Mouse (Mus musculus) CD4-positive helper T cell, adult 2 months (primary cell): ENCODE data around the gene Hoxc6.

Experiments used
- DNase-seq: peaks from one replicate; pipeline ENCODE4 v3.0.0-alpha.2; 2012; ENCODE audit warnings: low read depth, missing footprints, low spot score

The Hoxc6 gene

DNA sequence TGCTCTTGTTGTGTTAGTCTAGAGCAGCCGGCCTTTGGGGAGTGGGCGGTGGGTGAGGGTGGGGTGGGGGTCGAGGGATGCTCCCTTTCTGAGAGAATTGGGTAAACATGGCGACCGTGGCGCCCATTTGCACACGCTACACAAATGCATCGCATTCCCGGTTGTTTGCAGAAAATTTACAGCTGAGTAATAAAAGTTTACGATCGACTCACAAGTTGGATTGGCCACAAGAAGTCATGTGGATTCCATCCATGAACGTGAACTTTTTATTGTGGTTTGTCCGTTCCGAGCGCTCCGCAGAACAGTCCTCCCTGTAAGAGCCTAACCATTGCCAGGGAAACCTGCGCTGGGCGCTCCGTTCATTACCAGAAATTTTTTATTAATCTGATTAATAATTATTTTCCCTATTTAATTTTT, at the start of gene Hoxc6:
Hoxc6 (plus strand) TSS at position 319 of the 417 bp plus-strand sequence.
- no peak for DNase-seq

DNA sequence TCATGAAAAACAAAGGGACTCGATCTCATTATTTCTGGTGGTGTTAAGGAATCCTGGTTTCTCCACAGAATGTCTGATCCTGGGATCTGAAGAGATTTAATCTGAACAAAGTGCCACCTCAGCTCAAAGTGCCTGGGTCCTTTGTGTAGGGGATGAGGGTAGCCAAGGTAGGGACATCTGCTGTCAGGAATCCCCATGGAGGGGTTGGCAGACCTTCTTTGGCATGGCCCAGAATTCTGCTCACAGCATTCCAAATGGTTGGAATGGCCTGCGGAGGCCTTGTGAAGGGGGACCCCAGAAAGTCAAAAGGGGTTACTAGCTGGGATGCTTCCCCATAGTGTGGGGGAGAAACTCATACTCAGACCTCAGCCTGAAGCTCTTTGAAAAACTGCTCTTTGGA, 49.2 kb upstream of the Hoxc6 start:
- DNase-seq, result no peak

DNA sequence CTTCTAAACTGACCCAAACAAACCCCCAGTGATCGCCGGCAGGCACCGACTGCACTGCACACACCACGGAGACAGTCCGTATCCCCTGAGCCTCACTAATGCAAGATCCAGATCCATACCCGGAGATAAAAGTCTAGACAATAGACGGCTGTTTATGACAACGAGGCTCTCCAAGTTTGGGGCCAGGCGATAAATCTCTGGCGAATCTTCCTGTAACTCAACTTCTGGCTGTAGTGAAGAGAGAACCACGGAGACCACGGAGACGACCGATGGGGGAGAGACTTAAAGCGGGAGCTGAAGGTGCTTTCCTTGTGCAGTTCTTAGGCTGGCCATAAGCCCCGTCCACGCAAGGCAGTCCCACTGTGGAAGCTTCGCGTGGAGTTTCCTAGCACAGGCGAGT, 48.4 kb upstream of the Hoxc6 start:
- DNase-seq, result no peak

DNA sequence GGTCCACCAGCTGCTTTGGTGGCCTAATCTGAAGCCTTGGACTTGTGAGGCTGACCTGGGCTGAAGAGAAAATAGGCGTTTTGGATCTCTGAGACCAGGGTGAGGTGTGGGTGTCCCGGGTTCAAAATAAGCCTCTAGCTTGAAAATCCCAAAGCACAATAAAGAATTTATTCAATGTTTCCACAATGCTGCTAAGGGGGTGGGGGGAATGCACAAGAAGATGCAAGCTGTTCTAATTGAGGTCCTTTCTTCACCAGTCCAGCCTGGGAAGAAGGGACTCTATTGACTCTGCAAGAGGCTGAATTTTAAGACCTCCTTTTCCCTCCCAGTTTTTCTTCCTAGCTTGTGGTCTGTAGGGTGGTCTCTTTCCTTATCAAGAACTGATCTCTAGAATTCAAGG, 47.2 kb upstream of the Hoxc6 start:
- DNase-seq, result no peak

DNA sequence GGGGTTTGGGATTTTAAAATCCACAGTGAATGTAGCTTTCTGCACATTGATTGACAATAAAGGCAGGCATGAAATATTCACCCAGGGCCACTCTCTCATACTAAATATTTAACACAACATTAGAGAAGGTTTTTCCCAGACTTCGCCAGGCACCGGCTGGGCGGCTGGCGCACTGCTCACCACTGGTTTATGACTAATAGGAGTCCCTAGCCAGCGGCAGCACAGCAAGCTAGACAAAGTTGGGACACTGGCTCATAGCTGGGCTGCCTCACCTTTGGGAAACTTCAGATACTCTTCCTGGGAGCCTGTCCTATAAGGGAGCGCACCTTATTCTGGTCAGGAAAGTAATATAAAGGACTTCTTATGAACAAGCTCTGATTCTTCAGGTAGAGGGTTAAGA, 44.5 kb upstream of the Hoxc6 start:
- DNase-seq, result no peak

DNA sequence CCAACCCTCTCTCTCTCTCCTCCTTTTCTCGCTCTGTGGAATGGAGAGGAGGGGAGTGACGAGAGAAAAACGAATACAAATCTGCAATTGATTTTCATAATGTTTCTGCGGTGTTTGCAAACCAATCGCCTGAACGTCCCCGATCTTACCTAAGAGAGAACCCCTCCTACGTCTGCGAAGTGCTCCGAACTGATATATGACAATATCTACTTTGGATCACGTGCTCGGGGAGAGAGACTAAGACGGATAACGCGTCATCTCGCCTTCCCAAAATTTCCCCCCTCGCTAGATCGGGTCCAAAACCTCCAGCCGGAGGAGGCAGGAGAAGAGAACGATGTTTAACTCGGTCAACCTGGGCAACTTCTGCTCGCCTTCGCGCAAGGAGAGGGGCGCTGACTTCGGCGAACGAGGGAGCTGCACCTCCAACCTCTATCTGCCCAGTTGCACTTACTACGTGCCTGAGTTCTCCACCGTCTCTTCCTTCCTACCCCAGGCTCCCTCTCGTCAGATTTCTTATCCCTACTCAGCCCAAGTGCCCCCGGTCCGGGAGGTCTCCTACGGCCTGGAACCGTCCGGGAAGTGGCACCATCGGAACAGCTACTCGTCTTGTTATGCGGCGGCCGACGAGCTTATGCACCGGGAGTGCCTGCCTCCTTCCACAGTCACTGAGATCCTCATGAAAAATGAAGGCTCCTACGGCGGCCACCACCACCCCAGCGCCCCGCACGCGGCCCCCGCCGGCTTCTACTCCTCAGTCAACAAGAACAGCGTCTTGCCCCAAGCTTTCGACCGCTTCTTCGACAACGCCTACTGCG, 43.7 kb upstream of the Hoxc6 start, which contains the start of gene Hoxc11:
Hoxc11 (plus strand) TSS at position 236 of the 815 bp plus-strand sequence.
- no peak for DNase-seq

DNA sequence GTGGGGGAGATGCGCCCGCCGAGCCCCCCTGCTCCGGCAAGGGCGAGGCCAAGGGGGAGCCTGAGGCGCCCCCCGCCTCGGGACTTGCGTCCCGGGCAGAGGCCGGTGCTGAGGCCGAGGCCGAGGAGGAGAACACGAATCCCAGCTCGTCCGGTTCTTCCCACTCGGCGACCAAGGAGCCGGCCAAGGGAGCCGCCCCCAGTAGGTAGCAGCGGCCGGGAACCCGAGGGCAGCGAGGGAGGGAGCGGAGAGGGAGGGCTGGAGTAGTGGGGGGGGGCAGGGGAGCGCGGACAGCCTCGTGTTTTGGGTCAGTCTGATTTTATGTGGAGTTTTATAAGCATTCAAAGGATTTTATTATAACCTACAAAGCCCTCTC, 43.1 kb upstream of the Hoxc6 start:
- DNase-seq, result no peak

DNA sequence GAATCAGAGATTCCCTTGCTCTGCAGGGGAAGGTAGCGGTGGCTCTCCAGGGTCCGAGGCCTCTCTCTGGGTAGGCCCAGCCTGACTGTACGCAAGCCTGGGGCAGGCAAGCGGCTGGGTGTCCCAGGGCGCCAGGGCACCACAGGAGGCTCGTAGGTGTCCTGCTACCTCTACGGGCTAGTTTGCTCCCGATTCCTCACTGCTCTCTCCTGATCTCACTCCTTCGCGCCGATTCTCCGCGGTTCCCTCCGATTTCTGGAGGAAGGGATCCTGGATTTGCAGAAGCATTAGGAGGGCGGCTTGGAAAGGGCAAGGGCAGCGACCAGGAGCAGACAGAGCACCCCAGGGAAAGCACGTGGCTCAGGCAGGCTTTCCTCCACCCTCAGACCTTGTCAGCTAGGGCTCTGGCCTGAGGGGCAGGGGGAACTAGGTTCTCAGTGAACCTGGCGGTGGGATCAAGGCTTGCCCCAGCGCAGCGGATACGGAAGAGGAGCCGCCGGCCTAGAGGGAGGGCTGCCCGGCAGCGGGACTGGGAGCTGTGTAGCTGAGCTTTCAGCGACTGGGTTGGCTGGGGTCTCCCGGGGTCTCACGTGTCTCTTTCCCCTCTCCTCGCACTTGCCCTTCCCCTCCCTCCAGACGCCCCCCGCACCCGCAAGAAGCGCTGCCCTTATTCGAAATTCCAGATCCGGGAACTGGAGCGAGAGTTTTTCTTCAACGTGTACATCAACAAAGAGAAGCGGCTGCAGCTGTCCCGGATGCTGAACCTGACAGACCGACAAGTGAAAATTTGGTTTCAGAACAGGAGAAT, 42.0 kb upstream of the Hoxc6 start:
- DNase-seq, result no peak

DNA sequence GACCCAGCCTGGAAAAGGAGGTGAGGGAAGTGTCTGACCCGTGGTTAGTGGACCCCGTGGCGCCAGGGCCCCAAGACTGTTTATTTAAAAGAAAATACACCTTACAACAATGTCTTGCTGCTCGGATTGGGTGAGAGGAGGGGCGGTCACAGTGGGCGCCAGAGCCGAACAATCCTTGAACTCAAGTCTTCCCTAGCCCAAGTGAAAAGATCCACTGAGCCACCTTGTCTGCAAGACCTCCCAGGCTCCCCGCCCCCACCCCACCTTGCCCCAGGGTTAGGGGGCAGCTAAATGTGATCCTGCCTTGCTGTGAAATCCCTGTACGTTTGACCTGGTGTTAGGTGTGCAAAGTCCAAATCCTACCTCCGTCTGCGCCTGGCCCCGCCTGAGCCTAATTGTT, 41.2 kb upstream of the Hoxc6 start:
- no peak for DNase-seq

DNA sequence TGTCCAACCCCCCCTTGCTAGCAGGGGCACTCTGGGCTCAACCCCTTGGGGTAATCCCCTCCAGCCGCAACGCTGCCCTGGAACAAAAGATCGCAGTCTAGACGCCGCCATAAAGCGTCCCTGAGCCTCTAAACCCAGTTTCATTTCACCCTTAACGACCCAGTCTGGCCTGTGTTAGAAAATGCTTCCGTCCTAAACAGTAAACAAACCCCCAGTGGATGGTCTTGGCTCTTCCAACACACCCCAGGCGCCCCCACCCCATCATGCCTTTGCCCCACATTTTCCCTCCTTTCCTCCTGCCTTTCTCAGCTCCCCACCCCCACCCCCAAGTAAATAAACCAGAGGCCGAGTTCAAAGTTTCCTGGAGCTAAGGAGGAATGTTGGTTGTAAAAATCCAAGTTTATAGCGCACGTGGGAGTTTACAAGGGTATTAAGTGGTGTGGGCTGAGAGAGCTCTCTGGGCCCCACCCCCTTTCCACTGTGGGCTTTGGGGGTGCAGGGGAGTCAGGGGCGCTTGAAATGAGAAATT, 38.3 kb upstream of the Hoxc6 start:
- DNase-seq, result no peak

DNA sequence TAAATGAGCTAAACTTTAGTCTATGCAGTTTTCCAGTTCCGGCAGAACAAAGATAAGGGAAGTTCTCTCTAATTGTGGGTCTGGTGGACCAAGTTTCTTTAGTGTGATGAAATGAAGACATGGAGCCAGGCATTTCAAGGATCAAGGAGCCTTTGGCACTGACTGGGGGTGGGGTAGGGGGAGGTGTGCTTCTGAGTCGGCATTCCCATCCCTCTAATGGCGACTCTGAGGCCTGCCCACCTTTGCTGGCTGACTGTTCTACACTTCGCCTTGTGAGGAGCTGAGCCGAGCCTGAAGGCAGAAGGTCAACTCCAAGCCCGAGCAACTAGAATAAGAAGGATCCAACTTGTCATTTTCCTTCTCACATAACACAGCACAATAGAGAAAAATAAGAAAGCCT, 36.3 kb upstream of the Hoxc6 start:
- no peak for DNase-seq

DNA sequence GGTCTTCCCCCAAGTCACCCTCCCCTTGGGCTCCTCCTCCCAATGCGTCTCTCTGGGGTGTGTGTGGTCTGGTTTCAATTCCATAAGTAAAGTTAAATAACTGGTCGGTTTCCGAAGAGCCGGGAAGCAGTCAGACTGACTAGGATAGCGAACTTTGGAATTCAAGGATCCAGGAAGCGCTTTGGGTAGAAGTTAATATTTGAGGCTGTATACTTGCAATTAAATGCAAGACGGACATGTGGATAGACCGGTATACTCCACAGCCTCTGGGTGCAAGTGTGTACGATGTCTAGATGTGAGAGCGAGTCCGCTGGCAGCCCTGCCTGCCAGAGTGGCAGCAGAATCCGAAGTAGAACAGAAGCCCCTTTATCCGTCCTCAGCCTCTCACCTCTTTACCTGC, 35.6 kb upstream of the Hoxc6 start:
- DNase-seq, result no peak

DNA sequence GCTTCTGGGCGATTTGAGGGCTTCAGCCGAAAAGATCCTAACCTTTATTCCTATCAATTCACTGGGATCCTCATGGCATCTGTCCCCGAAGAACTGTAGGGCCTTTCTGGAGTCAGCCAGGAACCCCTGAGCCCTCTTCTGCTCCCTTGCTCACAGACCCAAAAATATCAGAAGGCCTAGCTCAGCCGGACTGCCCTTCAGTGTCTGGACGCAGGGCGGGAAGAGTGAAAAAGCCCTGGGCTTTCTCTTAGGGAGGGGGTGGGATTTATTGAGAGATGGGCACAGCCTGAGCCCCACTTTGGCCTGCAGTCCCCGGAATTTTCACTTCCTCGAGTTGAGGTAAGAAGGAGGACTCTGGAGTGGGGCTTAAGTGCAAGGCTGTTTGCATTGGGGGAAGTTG, 34.8 kb upstream of the Hoxc6 start:
- DNase-seq, result no peak

DNA sequence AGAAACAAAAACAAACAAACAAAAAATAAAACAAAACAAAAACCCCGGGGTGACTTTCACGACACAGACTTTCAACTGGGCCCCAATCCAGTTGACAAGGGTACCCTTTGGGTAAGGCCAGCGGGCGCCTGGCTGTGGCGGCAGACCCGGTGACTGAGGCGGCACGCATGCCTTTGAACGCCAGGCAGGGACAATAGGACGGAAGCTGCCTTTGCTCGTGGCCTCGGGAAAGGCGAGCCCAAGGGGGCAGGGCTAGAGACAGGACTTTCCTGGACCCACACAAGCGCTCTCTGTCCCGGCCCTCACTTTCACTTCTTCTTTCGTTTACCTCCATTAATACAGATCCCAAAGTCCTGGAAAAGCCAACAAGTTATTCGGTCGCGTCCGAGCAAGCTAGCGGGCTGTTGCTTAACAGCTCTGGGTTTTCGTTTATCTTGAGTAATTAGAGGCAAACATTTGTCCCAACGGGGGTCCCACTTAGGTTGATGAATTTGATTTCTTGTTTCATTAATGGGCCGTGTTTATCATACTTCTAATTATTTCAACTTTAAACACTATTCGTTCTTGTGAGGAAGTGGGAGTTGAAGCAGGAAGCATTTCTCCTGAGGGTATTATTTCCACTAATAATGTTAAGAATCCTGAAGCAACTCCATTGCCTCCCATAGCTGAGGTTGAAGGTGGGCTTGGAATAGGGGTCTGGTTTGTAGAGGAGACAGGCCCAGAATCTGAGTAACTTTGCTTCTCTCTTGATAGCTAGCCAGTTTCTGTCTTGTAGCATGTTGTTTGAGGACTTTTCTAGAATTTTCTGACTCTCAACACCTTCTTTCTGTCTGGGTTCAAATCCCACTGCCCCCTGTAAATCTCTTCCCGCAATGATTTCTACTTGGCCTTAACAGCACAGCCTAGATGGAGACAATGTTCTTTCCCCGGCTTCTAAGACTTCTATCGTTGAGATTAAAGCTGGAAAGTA, 34.1 kb upstream of the Hoxc6 start:
- no peak for DNase-seq

DNA sequence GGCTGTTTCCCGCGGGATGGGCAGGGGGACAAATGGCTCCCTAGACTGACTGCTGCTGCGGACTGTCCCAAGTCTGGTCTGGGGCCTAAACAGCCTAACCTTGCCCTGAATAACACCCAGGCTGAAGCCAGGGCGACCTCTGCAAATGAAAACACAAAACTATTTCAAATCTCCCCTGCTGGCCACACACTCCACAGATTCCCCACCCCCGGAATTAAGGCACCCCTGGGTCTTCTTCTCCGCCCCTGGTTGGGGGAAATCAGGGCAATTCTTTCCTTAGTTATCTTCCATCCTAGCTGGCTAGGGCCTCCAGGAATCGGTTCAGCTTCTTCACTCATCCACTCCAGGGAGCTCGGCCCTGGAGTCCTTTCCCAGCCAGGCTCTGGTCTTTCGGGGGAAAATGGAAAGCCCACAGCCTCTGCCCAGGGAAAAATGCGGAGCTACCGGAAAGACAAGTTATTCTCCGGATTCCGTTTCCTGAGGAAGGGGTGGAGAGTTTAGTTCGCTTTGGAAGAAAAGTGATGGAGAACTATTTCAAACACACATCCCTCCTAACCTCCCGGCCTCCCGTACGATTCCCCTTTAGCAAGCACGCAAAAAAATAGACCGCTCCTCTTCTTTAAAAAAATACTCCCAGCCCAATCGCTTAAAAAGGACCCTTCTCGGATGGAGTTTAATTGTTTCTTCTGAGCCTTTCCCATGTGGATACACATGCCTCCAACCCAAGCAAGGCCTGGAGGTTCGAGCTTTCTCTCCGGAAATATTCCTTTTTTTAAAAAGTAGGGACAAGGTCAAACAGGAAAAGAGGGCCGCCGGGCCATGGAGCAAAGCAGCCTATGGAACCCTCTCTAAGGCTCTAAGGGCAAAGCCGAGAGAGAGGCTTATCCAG, 32.8 kb upstream of the Hoxc6 start:
- no peak for DNase-seq

DNA sequence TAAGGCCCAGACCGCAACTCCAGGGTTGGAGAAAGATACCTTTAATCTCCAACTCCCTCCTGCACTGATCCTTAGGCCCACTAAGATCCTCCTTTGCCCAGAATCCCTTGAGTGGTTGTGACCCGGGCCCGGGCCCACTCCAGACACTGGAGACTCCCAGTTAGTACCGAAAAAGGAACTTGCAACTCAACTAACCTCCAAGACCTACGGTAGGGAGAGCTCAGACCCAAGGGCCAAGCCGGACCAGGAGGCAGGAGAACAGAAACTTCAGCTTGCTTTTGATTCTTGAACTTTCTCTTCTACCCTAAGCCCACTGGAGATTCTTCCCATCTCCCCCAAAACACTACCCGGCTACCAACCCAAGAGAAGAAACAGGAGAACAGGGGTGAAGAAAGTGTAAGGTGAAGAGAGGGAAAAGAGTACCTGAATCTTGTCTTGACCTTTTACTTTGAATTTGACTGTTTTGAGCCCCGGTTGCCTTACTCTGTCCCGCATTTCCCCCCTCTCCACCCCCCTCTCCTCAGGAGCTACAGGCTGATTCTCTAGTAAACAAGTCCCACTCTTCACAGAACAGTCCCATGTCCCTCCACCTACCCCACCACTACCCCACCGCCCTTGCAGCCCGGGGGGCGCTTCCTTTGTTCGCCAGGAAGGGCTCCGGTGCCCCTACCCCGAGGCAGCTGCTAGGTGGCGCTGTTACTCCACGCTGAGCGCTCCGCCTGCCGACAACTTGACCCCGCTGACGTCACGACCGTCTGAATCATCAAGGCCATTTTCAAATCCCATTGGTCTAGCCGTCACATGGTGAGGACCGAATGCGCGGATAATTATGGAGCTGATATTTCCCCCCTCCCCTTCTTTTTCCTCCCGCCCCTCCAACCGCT, 31.9 kb upstream of the Hoxc6 start:
- DNase-seq, result peak; percentile 68

DNA sequence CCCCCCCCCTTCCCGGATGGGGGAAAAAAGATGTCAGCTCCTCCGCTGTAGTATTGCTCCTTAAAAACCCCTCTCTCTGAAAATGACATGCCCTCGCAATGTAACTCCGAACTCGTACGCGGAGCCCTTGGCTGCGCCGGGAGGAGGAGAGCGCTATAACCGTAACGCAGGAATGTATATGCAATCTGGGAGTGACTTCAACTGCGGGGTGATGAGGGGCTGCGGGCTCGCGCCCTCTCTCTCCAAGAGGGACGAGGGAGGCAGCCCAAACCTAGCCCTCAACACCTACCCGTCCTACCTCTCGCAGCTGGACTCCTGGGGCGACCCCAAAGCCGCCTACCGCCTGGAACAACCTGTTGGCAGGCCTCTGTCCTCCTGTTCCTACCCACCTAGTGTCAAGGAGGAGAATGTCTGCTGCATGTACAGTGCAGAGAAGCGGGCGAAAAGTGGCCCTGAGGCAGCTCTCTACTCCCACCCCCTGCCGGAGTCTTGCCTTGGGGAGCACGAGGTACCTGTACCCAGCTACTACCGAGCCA, 31.2 kb upstream of the Hoxc6 start, which contains the start of gene Hoxc10:
Hoxc10 (plus strand) TSS at position 21 of the 536 bp plus-strand sequence.
- DNase-seq, result no peak

DNA sequence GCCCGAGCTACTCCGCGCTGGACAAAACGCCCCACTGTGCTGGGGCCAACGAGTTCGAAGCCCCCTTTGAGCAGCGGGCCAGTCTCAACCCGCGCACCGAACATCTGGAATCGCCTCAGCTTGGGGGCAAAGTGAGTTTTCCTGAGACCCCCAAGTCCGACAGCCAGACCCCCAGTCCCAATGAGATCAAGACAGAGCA, 30.8 kb upstream of the Hoxc6 start, which contains the start of gene Hoxc5:
Hoxc5 (plus strand) TSS at position 132 of the 199 bp plus-strand sequence.
- DNase-seq, result no peak
